Mouse (Mus musculus): ENCODE measurements around the gene C8a.

The C8a gene

GRCm38 (mm10) chr4:104838342-104838741, 37.9 kb downstream of the C8a start:
- DNase-seq: no peak

GRCm38 (mm10) chr4:104835096-104835495, 41.1 kb downstream of the C8a start:
- DNase-seq: no peak

- DNase-seq: no peak
Observed at GRCm38 (mm10) chr4:104828939-104829338, 47.3 kb downstream of the C8a start.

- peak; percentile 27 for DNase-seq
Observed at GRCm38 (mm10) chr4:104824381-104825077, 51.7 kb downstream of the C8a start.

- DNase-seq: no peak
Observed at GRCm38 (mm10) chr4:104823597-104824101, 52.5 kb downstream of the C8a start.

GRCm38 (mm10) chr4:104819891-104820290, 56.3 kb downstream of the C8a start:
- no peak for DNase-seq

GRCm38 (mm10) chr4:104818986-104819385, 57.2 kb downstream of the C8a start:
- DNase-seq: no peak

- no peak for DNase-seq
Observed at GRCm38 (mm10) chr4:104817509-104817908, 58.7 kb downstream of the C8a start.

- DNase-seq: no peak
Observed at GRCm38 (mm10) chr4:104816519-104817232, 59.5 kb downstream of the C8a start.

- no peak for DNase-seq
Observed at GRCm38 (mm10) chr4:104813617-104814016, 62.6 kb downstream of the C8a start.

GRCm38 (mm10) chr4:104810710-104811286, 65.4 kb downstream of the C8a start:
- DNase-seq: no peak

- DNase-seq: no peak
Observed at GRCm38 (mm10) chr4:104805414-104806257, 70.6 kb downstream of the C8a start.

GRCm38 (mm10) chr4:104804100-104804499, 72.1 kb downstream of the C8a start:
- DNase-seq: no peak

- DNase-seq: no peak
Observed at GRCm38 (mm10) chr4:104801625-104802024, 74.6 kb downstream of the C8a start.

GRCm38 (mm10) chr4:104798951-104799350, 77.2 kb downstream of the C8a start:
- no peak for DNase-seq

- no peak for DNase-seq
Observed at GRCm38 (mm10) chr4:104792111-104792510, 84.1 kb downstream of the C8a start.

GRCm38 (mm10) chr4:104782346-104782745, 93.9 kb downstream of the C8a start:
- no peak for DNase-seq

GRCm38 (mm10) chr4:104781441-104781840, 94.8 kb downstream of the C8a start:
- no peak for DNase-seq

GRCm38 (mm10) chr4:104779460-104779859, 96.7 kb downstream of the C8a start:
- DNase-seq: no peak

GRCm38 (mm10) chr4:104775601-104776000, 100.6 kb downstream of the C8a start:
- no peak for DNase-seq

- no peak for DNase-seq
Observed at GRCm38 (mm10) chr4:104770331-104770730, 105.9 kb downstream of the C8a start.

GRCm38 (mm10) chr4:104769602-104770001, 106.6 kb downstream of the C8a start:
- no peak for DNase-seq

GRCm38 (mm10) chr4:104768190-104768589, 108.0 kb downstream of the C8a start:
- DNase-seq: no peak
